Mouse (Mus musculus) stomach, embryonic 14.5 days (tissue): ENCODE data around the gene Ccdc85b. TPM values are rescaled to one million over a fixed set of nuclear protein-coding genes. Genes with fewer than 3 reads are reported as not detected.
"Not testable (repeated sequence)": the region's sequence is repeated elsewhere in the genome, so short reads cannot be mapped to it uniquely, and the experiment has no call there.

Source experiments
- ATAC-seq: fragments of 200-750 bp; cut with Nextera tagmentation; 2 replicates; pipeline ENCODE4 v1.8.0; 2017; ENCODE audit warnings: low read depth, moderate TSS enrichment; ENCODE audit not compliant: insufficient number of reproducible peaks, insufficient read depth, low FRiP score
- H3K27ac ChIP-seq: fragments of 300-500 bp; sonication (generic); 2 replicates; pipeline ENCODE4 v1.5.1; 2014; ENCODE audit warnings: mild to moderate bottlenecking, low read length, moderate library complexity, mixed read lengths
- H3K27me3 ChIP-seq: fragments of 300-500 bp; sonication (generic); 2 replicates; pipeline ENCODE4 v1.6.1; 2014; ENCODE audit warnings: low read length, control low read depth, mixed read lengths; ENCODE audit not compliant: control insufficient read depth, insufficient read depth
- H3K36me3 ChIP-seq: fragments of 300-500 bp; sonication (generic); 2 replicates; pipeline ENCODE4 v1.6.1; 2014; ENCODE audit warnings: mild to moderate bottlenecking, control low read depth, low read length, moderate library complexity, mixed read lengths; ENCODE audit not compliant: control insufficient read depth, insufficient read depth
- H3K4me1 ChIP-seq: fragments of 300-500 bp; sonication (generic); 2 replicates; pipeline ENCODE4 v1.6.1; 2014; ENCODE audit warnings: low read length, control low read depth, mixed read lengths; ENCODE audit not compliant: control insufficient read depth, insufficient read depth
- H3K4me2 ChIP-seq: fragments of 300-500 bp; sonication (generic); replicated peaks from 2 replicates; pipeline ENCODE4 v1.6.1; 2014; ENCODE audit warnings: low read depth, low read length, control low read depth
- H3K4me3 ChIP-seq: fragments of 300-500 bp; sonication (generic); 2 replicates; pipeline ENCODE4 v1.5.1; 2014; ENCODE audit warnings: low read depth, low read length, control low read depth
- H3K9ac ChIP-seq: fragments of 300-500 bp; sonication (generic); replicated peaks from 2 replicates; pipeline ENCODE4 v1.6.1; 2014; ENCODE audit warnings: low read depth, mild to moderate bottlenecking, control low read depth, low read length, moderate library complexity, mixed read lengths
- H3K9me3 ChIP-seq: fragments of 300-500 bp; sonication (generic); 2 replicates; pipeline ENCODE4 v1.6.1; 2016; ENCODE audit warnings: low read depth, low read length, control low read depth; ENCODE audit not compliant: control insufficient read depth
- WGBS: fragments of 180-500 bp; shearing (Covaris S2); extraction: QIAGEN DNeasy Blood & Tissue Kit; methylation state at CpG from one replicate; pipeline ENCODE4 v1.1.7; 2014; 5-methylcytosine and 5-hydroxymethylcytosine counted together
- polyA plus RNA-seq: library from polyadenylated mRNA; unstranded; fragments of >200 nt; fragmentation: Nextera tagmentation; extraction: Ambion mirVana; gene quantifications from 2 replicates; pipeline ENCODE4 v1.2.1, GENCODE M21; 2014

Gene Ccdc85b
- polyA plus RNA-seq, 1 experiment from 2014 or later: 6.8 TPM

- ATAC-seq: no peak
- Histone ChIP-seq H3K9ac (no peak overlapping the region), H3K27me3 (no peaks in the 10 kb centered on the region), H3K36me3 (0 out of 2 replicates have a peak, but pooled peaks cover 2% of the 10 kb centered on the region), H3K4me2 (no peak overlapping the region), H3K4me1 (peaks cover 8% of the 10 kb centered on the region; the same call in 1 of the 2 replicates), H3K27ac (no peak overlapping the region), H3K9me3 (no peaks in the 10 kb centered on the region), H3K4me3 (no peak overlapping the region)
- WGBS: 60% methylated on average over 5 of the region's 5 CpGs
Measured at GRCm38 (mm10) chr19:5409068-5409467, 48.6 kb downstream of the Ccdc85b start.

DNA sequence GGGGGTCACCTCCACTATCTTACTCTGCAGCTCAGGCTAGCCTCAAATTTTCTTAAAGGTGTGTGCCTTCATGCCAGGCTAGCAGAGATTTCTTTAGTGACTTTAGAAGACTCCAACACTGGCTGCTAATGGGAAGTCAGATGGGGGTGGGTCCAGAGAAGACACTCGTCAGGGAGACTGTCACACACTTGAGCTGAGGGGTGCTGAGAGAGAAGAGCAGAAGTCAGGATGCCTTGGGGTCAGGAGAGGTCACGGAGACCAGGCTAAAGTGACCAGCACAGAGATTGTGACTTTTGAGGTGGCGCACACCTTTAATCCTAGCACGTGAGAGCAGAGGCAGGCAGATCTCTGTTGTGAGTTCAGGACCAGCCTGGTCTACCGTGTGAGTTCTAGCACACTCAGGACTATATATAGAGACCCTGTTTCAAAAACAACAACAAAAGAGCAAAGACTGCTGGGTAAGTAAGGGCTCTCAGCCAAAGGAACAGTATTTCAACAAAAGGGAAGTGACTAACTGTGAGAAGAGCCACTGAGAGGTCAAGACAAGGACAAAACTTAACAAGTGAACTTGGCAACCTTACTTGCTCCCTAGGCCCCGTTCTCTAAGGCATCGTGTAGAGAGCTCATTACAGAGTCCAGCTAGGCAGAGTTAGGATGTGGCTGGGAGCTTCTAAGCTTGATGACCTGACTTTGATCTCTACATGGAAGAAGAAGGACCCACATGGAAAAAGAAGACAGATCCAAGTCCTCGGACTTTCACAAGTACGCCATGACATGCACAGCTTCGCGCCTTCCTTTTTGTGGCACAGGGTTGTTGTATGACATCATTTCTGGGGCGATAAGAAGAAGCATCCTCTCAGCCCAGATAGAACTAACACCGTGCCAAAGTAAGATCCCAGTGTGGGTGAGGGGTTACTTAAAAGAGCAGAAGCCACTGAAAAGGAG, 49.4 kb downstream of the Ccdc85b start:
- Histone ChIP-seq H3K4me3 (no peak overlapping the region), H3K4me1 (peaks cover 8% of the 10 kb centered on the region; the same call in 1 of the 2 replicates), H3K36me3 (0 out of 2 replicates have a peak, but pooled peaks cover 2% of the 10 kb centered on the region), H3K27ac (no peak overlapping the region), H3K4me2 (no peak overlapping the region), H3K9ac (no peak overlapping the region), H3K9me3 (no peaks in the 10 kb centered on the region), H3K27me3 (no peaks in the 10 kb centered on the region)
- whole genome bisulfite sequencing: 90% methylated on average over 13 of the region's 13 CpGs
- ATAC-seq: no peak

DNA sequence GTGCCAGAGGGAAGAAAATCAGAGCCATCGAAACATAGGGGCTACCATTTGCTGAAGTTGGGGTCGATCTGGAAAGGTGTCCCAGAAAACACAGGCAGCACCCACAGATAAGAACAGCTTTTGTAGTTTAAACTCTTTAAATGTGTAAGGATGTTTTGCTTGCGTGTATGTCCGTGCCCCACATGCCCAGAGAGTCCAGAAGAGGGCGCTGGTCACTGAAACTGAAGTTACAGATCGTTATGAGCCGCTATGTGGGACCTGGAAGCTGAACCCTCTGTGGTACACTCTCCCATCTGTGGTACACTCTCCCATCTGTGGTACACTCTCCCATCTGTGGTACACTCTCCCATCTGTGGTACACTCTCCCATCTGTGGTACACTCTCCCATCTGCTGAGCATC, 50.6 kb downstream of the Ccdc85b start:
- Histone ChIP-seq H3K27me3 (no peaks in the 10 kb centered on the region), H3K4me1 (peaks cover 8% of the 10 kb centered on the region; the same call in 1 of the 2 replicates), H3K4me3 (peak overlapping the region; percentile 49), H3K27ac (peak overlapping the region; percentile 80), H3K9me3 (no peaks in the 10 kb centered on the region), H3K36me3 (0 out of 2 replicates have a peak, but pooled peaks cover 2% of the 10 kb centered on the region), H3K9ac (peak overlapping the region; percentile 65; the same call in 1 of the 2 replicates), H3K4me2 (peak overlapping the region; percentile 76)
- WGBS: 10% methylated on average over 7 of the region's 7 CpGs
- ATAC-seq: peak; percentile 7; the same call in 1 of the 2 replicates

GRCm38 (mm10) chr19:5406531-5407126, 51.1 kb downstream of the Ccdc85b start:
- WGBS: 9% methylated on average over 20 of the region's 25 CpGs
- Histone ChIP-seq H3K27ac (peak overlapping the region; percentile 80), H3K9ac (peak overlapping the region; percentile 65; the same call in 1 of the 2 replicates), H3K4me2 (peak overlapping the region; percentile 76), H3K4me3 (peak overlapping the region; percentile 49)
- not testable (repeated sequence) for H3K4me1 ChIP-seq, H3K9me3 ChIP-seq, H3K36me3 ChIP-seq, H3K27me3 ChIP-seq
- peak; percentile 79 for ATAC-seq

DNA sequence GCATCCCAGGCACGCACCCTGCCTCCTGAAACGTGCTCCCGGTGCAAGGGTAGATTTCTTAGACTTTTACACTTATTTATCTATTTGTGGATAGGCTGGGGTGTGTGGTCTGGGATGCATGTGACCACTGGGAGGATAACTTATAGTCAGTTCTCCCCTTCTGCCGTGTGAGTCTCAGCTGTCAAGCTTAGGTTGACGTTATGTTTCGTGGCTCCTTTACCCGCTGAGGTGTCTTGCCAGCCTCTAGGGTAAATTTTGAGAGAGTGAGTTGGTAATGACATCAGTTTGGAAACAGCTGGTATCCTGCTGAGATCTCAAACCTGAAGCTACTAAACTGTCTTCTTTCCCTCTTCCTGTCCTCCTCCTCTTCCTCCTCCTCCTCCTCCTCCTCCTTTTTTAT, 51.8 kb downstream of the Ccdc85b start:
- WGBS: 18% methylated on average over 7 of the region's 7 CpGs
- Histone ChIP-seq H3K27ac (peak overlapping the region; percentile 33; the same call in 1 of the 2 replicates), H3K36me3 (0 out of 2 replicates have a peak, but pooled peaks cover 2% of the 10 kb centered on the region), H3K27me3 (no peaks in the 10 kb centered on the region), H3K9me3 (no peaks in the 10 kb centered on the region), H3K4me1 (peaks cover 8% of the 10 kb centered on the region; the same call in 1 of the 2 replicates), H3K9ac (0 out of 2 replicates have a peak overlapping the region, but pooled peaks have one; percentile 18), H3K4me2 (peak overlapping the region; percentile 51), H3K4me3 (peak overlapping the region; percentile 29)
- ATAC-seq: no peak

Other genes with a start within 250 kb of the Ccdc85b start
- 23.5 and 23.7 TPM in 2 replicates for gene Pacs1, start 184.8 kb downstream of the Ccdc85b start, polyA plus RNA-seq
- 325 and 343 TPM in 2 replicates for gene Sf3b2, start 162.4 kb downstream of the Ccdc85b start, polyA plus RNA-seq
- gene Gal3st3, start 159.6 kb downstream of the Ccdc85b start, polyA plus RNA-seq: 3.1 and 3.3 TPM in 2 replicates
- not detected in 2 replicates for gene Catsper1, start 122.2 kb downstream of the Ccdc85b start, polyA plus RNA-seq
- gene Cst6, start 108.3 kb downstream of the Ccdc85b start, polyA plus RNA-seq: 0.78 and 1.5 TPM in 2 replicates
- 44.3 and 45.9 TPM in 2 replicates for gene Eif1ad, start 91.2 kb downstream of the Ccdc85b start, polyA plus RNA-seq
- 434 and 456 TPM in 2 replicates for gene Banf1, start 90.7 kb downstream of the Ccdc85b start, polyA plus RNA-seq
- 56.3 and 65.0 TPM in 2 replicates for gene Sart1, start 69.2 kb downstream of the Ccdc85b start, polyA plus RNA-seq
- gene Tsga10ip, start 55.4 kb downstream of the Ccdc85b start, polyA plus RNA-seq: 2.0 TPM in 1 of 2 replicates, not detected in the other
- 191 and 198 TPM in 2 replicates for gene Drap1, start 32.9 kb downstream of the Ccdc85b start, polyA plus RNA-seq
- 35.8 and 39.2 TPM in 2 replicates for gene AI837181, start 32.8 kb downstream of the Ccdc85b start, polyA plus RNA-seq
- not detected in 2 replicates for gene Fosl1, start 10.3 kb downstream of the Ccdc85b start, polyA plus RNA-seq
- gene Fibp, start 2.7 kb upstream of the Ccdc85b start, polyA plus RNA-seq: 126 and 130 TPM in 2 replicates
- gene Ctsw, start 10.6 kb upstream of the Ccdc85b start, polyA plus RNA-seq: 1.5 and 2.3 TPM in 2 replicates
- 177 and 179 TPM in 2 replicates for gene Efemp2, start 16.1 kb upstream of the Ccdc85b start, polyA plus RNA-seq
- gene Mus81, start 30.5 kb upstream of the Ccdc85b start, polyA plus RNA-seq: 41.2 and 46.6 TPM in 2 replicates
- gene Cfl1, start 32.6 kb upstream of the Ccdc85b start, polyA plus RNA-seq: 2,904 and 2,937 TPM in 2 replicates
- 0.25 and 0.42 TPM in 2 replicates for gene 1700020D05Rik, start 45.9 kb upstream of the Ccdc85b start, polyA plus RNA-seq
- 12.4 and 13.0 TPM in 2 replicates for gene Snx32, start 52.6 kb upstream of the Ccdc85b start, polyA plus RNA-seq
- gene Ovol1, start 102.8 kb upstream of the Ccdc85b start, polyA plus RNA-seq: 11.2 and 11.5 TPM in 2 replicates
- gene Ap5b1, start 110.1 kb upstream of the Ccdc85b start, polyA plus RNA-seq: 5.5 and 6.1 TPM in 2 replicates
- 113 and 119 TPM in 2 replicates for gene Rnaseh2c, start 144.0 kb upstream of the Ccdc85b start, polyA plus RNA-seq
- 30.5 and 37.0 TPM in 2 replicates for gene Kat5, start 152.3 kb upstream of the Ccdc85b start, polyA plus RNA-seq
- 49.0 and 52.2 TPM in 2 replicates for gene Rela, start 179.6 kb upstream of the Ccdc85b start, polyA plus RNA-seq
- 15.2 and 19.4 TPM in 2 replicates for gene Sipa1, start 205.8 kb upstream of the Ccdc85b start, polyA plus RNA-seq
- 20.0 and 21.5 TPM in 2 replicates for gene Map3k11, start 230.8 kb upstream of the Ccdc85b start, polyA plus RNA-seq
- gene Pcnx3, start 231.0 kb upstream of the Ccdc85b start, polyA plus RNA-seq: 29.8 and 32.1 TPM in 2 replicates
- 0.62 and 0.84 TPM in 2 replicates for gene Kcnk7, start 246.5 kb upstream of the Ccdc85b start, polyA plus RNA-seq